Mouse (Mus musculus): ENCODE results near the gene Ehbp1.

GRCm38 (mm10) chr11:21995534-21996324 lies 346.4 kb downstream of the Ehbp1 start:
- TF ChIP-seq CTCF (conservative IDR thresholded peaks at IDR 0.05; ENCODE audit: insufficient read depth, insufficient read length, low read depth, low read length) = no peak
- TF ChIP-seq POLR2A (IDR thresholded peaks at IDR 0.05; ENCODE audit: low read depth, low read length) = no peak

Data from kidney, adult 2 months (tissue).